Comparison of ENCODE assay signal across 8 mouse cellular contexts in genomic region chr6:116980349-116980995, GRCm38 (mm10).
DNase-seq lines count a peak whose midpoint lies in the region; ATAC-seq and TF ChIP-seq lines count a peak whose summit lies in the region.

No protein-coding gene starts in this region.

- TF ChIP-seq POLR2A in CH12.LX (IDR thresholded peaks at IDR 0.05; ENCODE audit: low read depth, low read length): no peak
- TF ChIP-seq POLR2A in myocyte (IDR thresholded peaks at IDR 0.05; ENCODE audit: insufficient read length, low read depth): no peak

- no peak for TF ChIP-seq CTCF in CH12.LX (conservative IDR thresholded peaks at IDR 0.05 in 1 of 2, IDR thresholded peaks at IDR 0.05 in 1 of 2; ENCODE audit: low read depth in 2 of 2, low read length in 2 of 2)
- TF ChIP-seq CTCF in forebrain, postnatal 0 days (IDR thresholded peaks at IDR 0.05; ENCODE audit: low read depth): no peak

- H3K36me3 ChIP-seq in CH12.LX (replicated peaks in 1 of 2; ENCODE audit: control insufficient read depth in 1 of 2, insufficient read depth in 1 of 2, low read length in 1 of 2) (no peaks in the 10 kb centered on the region), myocyte (ENCODE audit: control insufficient read depth, insufficient read depth) (no peaks in the 10 kb centered on the region)
- no peaks in the 10 kb centered on the region for H3K36me3 ChIP-seq in forebrain, postnatal 0 days (ENCODE audit: insufficient read depth)
- no peaks in the 10 kb centered on the region for H3K36me3 ChIP-seq in hindbrain, embryonic 15.5 days

- no peak overlapping the region for H3K4me2 ChIP-seq in CH12.LX (ENCODE audit: insufficient read depth, low read depth, poor library complexity, severe bottlenecking)
- H3K4me2 ChIP-seq in forebrain, postnatal 0 days (ENCODE audit: low read depth): no peak overlapping the region
- peak overlapping the region; percentile 33 for H3K4me2 ChIP-seq in hindbrain, embryonic 15.5 days
- H3K4me2 ChIP-seq in myocyte (ENCODE audit: low read depth): peak overlapping the region; percentile 46

- no peak overlapping the region for H3K27ac ChIP-seq in CH12.LX (ENCODE audit: insufficient read depth, low read depth)
- H3K27ac ChIP-seq in forebrain, postnatal 0 days (ENCODE audit: low read depth, low read length): no peak overlapping the region
- H3K27ac ChIP-seq in hindbrain, embryonic 15.5 days (replicated peaks): no peak overlapping the region

- dilution Hi-C loops in CH12.LX (cut with MboI; ENCODE audit: extremely low pct_ligation_motif_present, extremely low pct_unique_long_range_greater_than_20kb, low sequenced_read_pairs): no loop called here

- H3K27me3 ChIP-seq in CH12.LX (replicated peaks) (peaks cover 17% of the 10 kb centered on the region), myocyte (ENCODE audit: control insufficient read depth, insufficient read depth, insufficient read length) (no peaks in the 10 kb centered on the region)
- no peaks in the 10 kb centered on the region for H3K27me3 ChIP-seq in forebrain, postnatal 0 days (ENCODE audit: insufficient read depth, low read length)
- no peaks in the 10 kb centered on the region for H3K27me3 ChIP-seq in hindbrain, embryonic 15.5 days

- TF ChIP-seq RAD21 in CH12.LX (IDR thresholded peaks at IDR 0.05; ENCODE audit: low read depth, low read length): no peak

- no peaks in the 10 kb centered on the region for H3K9me3 ChIP-seq in CH12.LX (replicated peaks; ENCODE audit: low read length)
- no peaks in the 10 kb centered on the region for H3K9me3 ChIP-seq in forebrain, postnatal 0 days (ENCODE audit: low read length)
- no peaks in the 10 kb centered on the region for H3K9me3 ChIP-seq in hindbrain, embryonic 15.5 days

- peak; percentile 23 for ATAC-seq in forebrain, postnatal 0 days
- ATAC-seq in hindbrain, embryonic 15.5 days (ENCODE audit: low FRiP score, low read depth): no peak; the same call in 1 of the 2 replicates

- H3K9ac ChIP-seq in CH12.LX (ENCODE audit: insufficient read depth, low read depth): no peak overlapping the region
- H3K9ac ChIP-seq in forebrain, postnatal 0 days: no peak overlapping the region
- no peak overlapping the region for H3K9ac ChIP-seq in hindbrain, embryonic 15.5 days

- peak; percentile 68 to 75 for DNase-seq in cerebellum, postnatal 10 days
- DNase-seq in cerebellum, adult 11-12 months: no peak
- DNase-seq in CH12.LX (ENCODE audit: extremely low read depth): no peak
- DNase-seq in forebrain, postnatal 0 days: peak; percentile 10
- DNase-seq in thymus, postnatal 25 days: no peak
- no peak for DNase-seq in yolk sac, embryonic 10.5 days (ENCODE audit: low spot score)

- H3K79me2 ChIP-seq in CH12.LX (replicated peaks; ENCODE audit: control insufficient read depth, extremely low read depth, insufficient read depth, poor library complexity, severe bottlenecking) (no peaks in the 10 kb centered on the region), myocyte (ENCODE audit: control insufficient read depth, insufficient read depth) (no peaks in the 10 kb centered on the region)

- no peaks in the 10 kb centered on the region for H3K4me1 ChIP-seq in CH12.LX (ENCODE audit: control insufficient read depth in 1 of 2, insufficient read depth in 2 of 2)
- no peaks in the 10 kb centered on the region for H3K4me1 ChIP-seq in forebrain, postnatal 0 days (ENCODE audit: insufficient read depth)
- peaks cover 8% of the 10 kb centered on the region for H3K4me1 ChIP-seq in hindbrain, embryonic 15.5 days (replicated peaks)

- WGBS in forebrain, postnatal 0 days: 8% methylated on average over 10 of the region's 10 CpGs
- WGBS in hindbrain, embryonic 15.5 days: 13% methylated on average over 10 of the region's 10 CpGs

- no peak for TF ChIP-seq EP300 in CH12.LX (IDR thresholded peaks at IDR 0.05; ENCODE audit: low read length)

- in situ Hi-C loops in CH12.LX (cut with MboI; ENCODE audit: low pct_ligation_motif_present, low pct_unique_long_range_greater_than_20kb, low sequenced_read_pairs): no loop called here

- H3K4me3 ChIP-seq in CH12.LX (replicated peaks in 1 of 3; ENCODE audit: low read depth in 2 of 3, low read length in 2 of 3, poor library complexity in 1 of 3) (no peak overlapping the region), myocyte (no peak overlapping the region)
- no peak overlapping the region for H3K4me3 ChIP-seq in forebrain, postnatal 0 days (ENCODE audit: low read depth, low read length)
- no peak overlapping the region for H3K4me3 ChIP-seq in hindbrain, embryonic 15.5 days

- no peak overlapping the region for H3ac ChIP-seq in myocyte (ENCODE audit: control insufficient read depth, insufficient read length)

TF ChIP-seq in CH12.LX, 34 proteins besides CTCF, POLR2A, EP300 and RAD21:
- TF ChIP-seq MAFK (IDR thresholded peaks at IDR 0.05; ENCODE audit: insufficient replicate concordance, low read length) (0 out of 2 replicates have a peak, but pooled peaks have one; percentile 45), USF2 (conservative IDR thresholded peaks at IDR 0.05; ENCODE audit: low read depth, low read length) (no peak)

TF ChIP-seq in myocyte, 11 proteins besides CTCF, POLR2A, EP300 and RAD21:
- TF ChIP-seq CEBPB (IDR thresholded peaks at IDR 0.05; ENCODE audit: insufficient read depth, poor library complexity, severe bottlenecking) (no peak), SRF (IDR thresholded peaks at IDR 0.05; ENCODE audit: control insufficient read depth, insufficient read length, low read depth) (no peak), E2F4 (IDR thresholded peaks at IDR 0.05; ENCODE audit: insufficient read depth) (no peak), TCF12 (IDR thresholded peaks at IDR 0.05; ENCODE audit: insufficient read depth, poor library complexity, severe bottlenecking) (no peak), REST (IDR thresholded peaks at IDR 0.05; ENCODE audit: insufficient read depth, insufficient read length) (no peak), MYOD1 (IDR thresholded peaks at IDR 0.05; ENCODE audit: control insufficient read depth in 1 of 3, insufficient read length in 2 of 3, low read depth in 2 of 3) (peak in 1 of 3 experiments; percentile 8), MAX (IDR thresholded peaks at IDR 0.05; ENCODE audit: low read depth) (no peak)
TF ChIP-seq in myocyte: peak in this region for 1.

Comparison
In these comparisons a context has a peak if more than half of its experiments do, and no peak if none do; other contexts are left out.
1. DNase-seq: peak in cerebellum, postnatal 10 days (2 of 2) and forebrain, postnatal 0 days (single experiment); none in cerebellum, adult 11-12 months (single experiment), CH12.LX (single experiment), thymus, postnatal 25 days (single experiment) and yolk sac, embryonic 10.5 days (single experiment).
2. H3K4me2 ChIP-seq: peak in hindbrain, embryonic 15.5 days (single experiment) and myocyte (single experiment); none in CH12.LX (single experiment) and forebrain, postnatal 0 days (single experiment).